Mouse (Mus musculus) stomach, postnatal 0 days (tissue): Measurements from ENCODE around the gene Hnrnpll. TPM values are rescaled to one million over a fixed set of nuclear protein-coding genes. Genes with fewer than 3 reads are reported as not detected.
A peak's percentile ranks its signal among the peaks of the same experiment; 100 is the strongest.

ENCODE experiments used
- ATAC-seq: fragments of 200-750 bp; cut with Nextera tagmentation; 2 replicates; pipeline ENCODE4 v1.8.0; 2017; ENCODE audit not compliant: low FRiP score, low TSS enrichment
- DNase-seq: peaks from one replicate; pipeline ENCODE4 v3.0.0-alpha.2; 2016; ENCODE audit warnings: low spot score
- H3K27ac ChIP-seq: fragments of 300-500 bp; sonication (generic); replicated peaks from 2 replicates; pipeline ENCODE4 v1.5.1; 2014; ENCODE audit warnings: mild to moderate bottlenecking, control low read depth
- H3K27me3 ChIP-seq: fragments of 300-500 bp; sonication (generic); 2 replicates; pipeline ENCODE4 v1.6.1; 2014; ENCODE audit warnings: low read length; ENCODE audit not compliant: control insufficient read depth, insufficient read depth
- H3K36me3 ChIP-seq: fragments of 300-500 bp; sonication (generic); 2 replicates; pipeline ENCODE4 v1.6.1; 2014; ENCODE audit warnings: low read length, mixed read lengths; ENCODE audit not compliant: control insufficient read depth, insufficient read depth
- H3K4me1 ChIP-seq: fragments of 300-500 bp; sonication (generic); replicated peaks from 2 replicates; pipeline ENCODE4 v1.6.1; 2014; ENCODE audit warnings: antibody characterized with exemption; ENCODE audit not compliant: control insufficient read depth, insufficient read depth
- H3K4me2 ChIP-seq: fragments of 300-500 bp; sonication (generic); replicated peaks from 2 replicates; pipeline ENCODE4 v1.6.1; 2014; ENCODE audit warnings: low read depth, mild to moderate bottlenecking, control low read depth, moderate library complexity
- H3K4me3 ChIP-seq: fragments of 300-500 bp; sonication (generic); 2 replicates; pipeline ENCODE4 v1.5.1; 2014; ENCODE audit warnings: low read depth, low read length, control low read depth
- H3K9ac ChIP-seq: fragments of 300-500 bp; sonication (generic); 2 replicates; pipeline ENCODE4 v1.6.1; 2014; ENCODE audit warnings: mild to moderate bottlenecking, low read length, control low read depth, mixed read lengths
- H3K9me3 ChIP-seq: fragments of 300-500 bp; sonication (generic); 2 replicates; pipeline ENCODE4 v1.6.1; 2016; ENCODE audit warnings: low read length; ENCODE audit not compliant: control insufficient read depth
- CTCF ChIP-seq: IDR thresholded peaks from 2 replicates; pipeline ENCODE4 v1.5.1; 2016; ENCODE audit warnings: antibody characterized with exemption, low read depth, mild to moderate bottlenecking, moderate library complexity
- EP300 ChIP-seq: optimal IDR thresholded peaks from 2 replicates; pipeline ENCODE3; 2016; ENCODE audit warnings: antibody characterized with exemption
- WGBS: fragments of 180-500 bp; shearing (Covaris S2); extraction: QIAGEN DNeasy Blood & Tissue Kit; methylation state at CpG from one replicate; pipeline ENCODE4 v1.1.7; 2014; 5-methylcytosine and 5-hydroxymethylcytosine counted together
- polyA plus RNA-seq: library from polyadenylated mRNA; unstranded; fragments of >200 nt; fragmentation: Nextera tagmentation; extraction: Ambion mirVana; gene quantifications from 2 replicates; pipeline ENCODE4 v1.2.1, GENCODE M21; 2015

Gene Hnrnpll
- polyA plus RNA-seq, 1 experiment from 2014 or later = 18.3 TPM

- no peak overlapping the region for H3K9ac ChIP-seq
- WGBS = 93% methylated on average over 7 of the region's 7 CpGs
- no peak overlapping the region for H3K4me3 ChIP-seq
- no peaks in the 10 kb centered on the region for H3K9me3 ChIP-seq
- DNase-seq = no peak
- no peak for TF ChIP-seq CTCF
- TF ChIP-seq EP300 = no peak
- no peaks in the 10 kb centered on the region for H3K4me1 ChIP-seq
- no peak for ATAC-seq
- no peaks in the 10 kb centered on the region for H3K36me3 ChIP-seq
- H3K27me3 ChIP-seq = no peaks in the 10 kb centered on the region
- no peak overlapping the region for H3K27ac ChIP-seq
- no peak overlapping the region for H3K4me2 ChIP-seq
Measured at GRCm38 (mm10) chr17:79984450-79984849, 77.7 kb downstream of the Hnrnpll start.

GRCm38 (mm10) chr17:79982955-79983529 lies 79.1 kb downstream of the Hnrnpll start:
- WGBS = 46% methylated on average over 8 of the region's 8 CpGs
- TF ChIP-seq EP300 = no peak
- TF ChIP-seq CTCF = no peak
- H3K4me1 ChIP-seq = no peaks in the 10 kb centered on the region
- H3K4me2 ChIP-seq = no peak overlapping the region
- DNase-seq = no peak
- no peaks in the 10 kb centered on the region for H3K36me3 ChIP-seq
- no peak overlapping the region for H3K4me3 ChIP-seq
- H3K9ac ChIP-seq = no peak overlapping the region
- H3K27ac ChIP-seq = no peak overlapping the region
- ATAC-seq = no peak
- no peaks in the 10 kb centered on the region for H3K9me3 ChIP-seq
- H3K27me3 ChIP-seq = no peaks in the 10 kb centered on the region

DNA sequence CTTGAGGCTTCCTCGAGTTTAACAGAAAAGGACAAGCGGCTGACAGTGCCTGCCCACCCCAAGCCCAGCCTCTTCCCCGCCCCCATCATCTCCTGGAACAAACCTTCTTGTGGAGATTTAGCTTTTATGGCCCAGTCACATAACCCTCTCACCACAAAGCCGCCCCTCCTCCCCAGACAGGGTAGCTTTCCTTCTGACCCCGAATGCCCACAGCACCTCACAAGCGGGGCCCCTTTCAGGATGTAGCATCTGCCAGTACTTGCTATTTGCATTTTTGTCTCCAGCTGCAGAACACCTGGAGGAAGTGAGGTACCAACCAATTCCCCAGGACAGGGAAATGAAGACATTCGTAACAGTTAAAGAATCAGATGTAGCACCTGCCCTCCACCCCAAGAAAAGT lies 79.6 kb downstream of the Hnrnpll start:
- no peaks in the 10 kb centered on the region for H3K9me3 ChIP-seq
- H3K36me3 ChIP-seq = no peaks in the 10 kb centered on the region
- ATAC-seq = no peak
- no peak for TF ChIP-seq EP300
- TF ChIP-seq CTCF = no peak
- 0 out of 2 replicates have a peak overlapping the region, but pooled peaks have one; percentile 27 for H3K9ac ChIP-seq
- H3K27me3 ChIP-seq = no peaks in the 10 kb centered on the region
- WGBS = 35% methylated on average over 7 of the region's 7 CpGs
- no peak overlapping the region for H3K27ac ChIP-seq
- H3K4me2 ChIP-seq = no peak overlapping the region
- H3K4me1 ChIP-seq = no peaks in the 10 kb centered on the region
- DNase-seq = no peak
- no peak overlapping the region for H3K4me3 ChIP-seq

DNA sequence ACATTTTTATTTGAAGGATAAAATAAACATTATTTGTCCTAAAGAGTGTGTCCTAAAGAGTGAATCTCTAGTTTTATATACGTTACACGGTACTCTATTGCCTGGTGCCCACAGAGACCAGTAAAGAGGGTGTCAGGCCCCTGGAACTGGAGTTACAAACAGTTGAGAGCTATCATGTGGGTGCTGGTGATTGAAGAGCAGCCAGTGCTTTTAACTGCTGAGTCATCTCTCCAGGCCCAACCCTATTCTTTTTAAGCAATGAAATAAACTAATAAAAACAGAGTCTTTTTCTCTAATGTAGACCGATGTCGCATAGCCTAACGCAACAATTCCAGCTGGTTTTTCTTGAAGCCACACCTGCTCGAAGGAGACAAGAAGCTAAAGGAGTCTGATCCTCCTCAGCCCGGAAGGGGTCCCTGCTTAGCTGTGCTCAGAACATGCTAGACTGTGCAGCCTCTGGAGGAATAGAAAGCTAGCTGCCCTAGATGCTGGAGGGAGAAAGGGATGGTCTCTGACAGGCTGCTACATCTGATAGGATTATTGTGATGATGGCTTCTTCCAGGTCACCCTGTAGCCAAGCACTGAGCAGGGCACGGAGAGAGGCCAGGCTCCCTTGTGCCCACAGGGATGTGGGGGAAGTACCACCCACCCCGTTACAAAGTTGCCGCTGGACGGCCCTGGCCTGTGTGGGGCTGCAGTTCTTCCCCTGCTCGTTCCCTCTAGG lies 80.2 kb downstream of the Hnrnpll start:
- ATAC-seq (peak; percentile 43; the same call in 1 of the 2 replicates), DNase-seq (no peak)
- no peaks in the 10 kb centered on the region for H3K27me3 ChIP-seq
- no peaks in the 10 kb centered on the region for H3K9me3 ChIP-seq
- no peaks in the 10 kb centered on the region for H3K4me1 ChIP-seq
- TF ChIP-seq EP300 = no peak
- no peak for TF ChIP-seq CTCF
- H3K4me2 ChIP-seq = no peak overlapping the region
- H3K4me3 ChIP-seq = no peak overlapping the region
- no peaks in the 10 kb centered on the region for H3K36me3 ChIP-seq
- WGBS = 32% methylated on average over 12 of the region's 12 CpGs
- 0 out of 2 replicates have a peak overlapping the region, but pooled peaks have one; percentile 27 for H3K9ac ChIP-seq
- H3K27ac ChIP-seq = 0 out of 2 replicates have a peak overlapping the region, but pooled peaks have one; percentile 35

- ATAC-seq (no peak), DNase-seq (no peak)
- no peak overlapping the region for H3K4me2 ChIP-seq
- H3K27ac ChIP-seq = no peak overlapping the region
- H3K9ac ChIP-seq = no peak overlapping the region
- TF ChIP-seq EP300 (no peak), CTCF (no peak)
- no peaks in the 10 kb centered on the region for H3K4me1 ChIP-seq
- H3K9me3 ChIP-seq = no peaks in the 10 kb centered on the region
- no peaks in the 10 kb centered on the region for H3K36me3 ChIP-seq
- 62% methylated on average over 6 of the region's 6 CpGs for WGBS
- no peaks in the 10 kb centered on the region for H3K27me3 ChIP-seq
- H3K4me3 ChIP-seq = no peak overlapping the region
Measured at GRCm38 (mm10) chr17:79981348-79981747, 80.8 kb downstream of the Hnrnpll start.
